Mouse (Mus musculus) monocyte, adult 59 days (primary cell): ENCODE measurements around the gene Amot. TPM values are rescaled to one million over a fixed set of nuclear protein-coding genes. Genes with fewer than 3 reads are reported as not detected.

Experiments used
- total RNA-seq, 2 experiments: library from RNA; stranded (reverse); gene quantifications; one replicate each; pipeline ENCODE4 v1.2.4; 2023

Amot gene
- 1 to 10 TPM; 2.9 to 5.2 TPM for total RNA-seq

DNA sequence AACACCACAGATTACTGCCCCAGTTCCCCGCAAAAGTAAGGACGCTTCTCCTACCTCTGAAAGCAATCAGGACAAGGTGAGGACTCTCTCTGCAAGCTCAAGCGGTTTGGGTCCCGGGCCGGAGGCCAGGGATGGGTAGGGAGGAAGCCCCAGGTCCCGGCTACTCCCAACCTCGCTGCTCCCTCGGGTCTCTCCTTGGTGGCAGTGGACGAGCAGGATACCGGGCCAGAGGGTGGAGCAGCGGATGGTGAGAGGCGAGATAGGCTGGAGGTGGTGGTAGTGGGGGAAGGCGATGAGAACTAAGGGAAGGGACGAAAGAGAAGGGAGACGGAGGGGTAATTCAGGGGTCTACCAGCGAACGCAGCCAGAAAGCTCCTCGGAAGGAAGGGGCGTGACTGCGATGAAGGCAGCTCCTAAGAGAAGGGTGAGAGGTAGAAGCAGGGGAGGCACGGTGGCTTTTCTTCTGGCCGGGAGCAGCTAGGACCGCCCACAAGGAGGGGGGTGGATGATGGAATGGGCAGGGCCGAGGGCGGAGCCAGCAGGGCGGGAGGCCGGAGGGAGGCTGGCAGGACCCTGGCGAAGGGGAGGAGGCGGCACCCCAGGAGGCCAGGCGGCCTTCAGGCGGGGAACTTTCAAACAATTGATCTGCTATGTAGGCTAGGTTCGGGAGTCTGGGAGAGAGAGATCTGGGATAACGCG, at the start of gene Amot:
Gene Amot, minus strand, starts transcription at position 465 of the 699 bp plus-strand sequence.

Other genes starting within 250 kb of the Amot start
- gene Lhfpl1, start 156.1 kb downstream of the Amot start, total RNA-seq: not detected